In the genomic region with DNA sequence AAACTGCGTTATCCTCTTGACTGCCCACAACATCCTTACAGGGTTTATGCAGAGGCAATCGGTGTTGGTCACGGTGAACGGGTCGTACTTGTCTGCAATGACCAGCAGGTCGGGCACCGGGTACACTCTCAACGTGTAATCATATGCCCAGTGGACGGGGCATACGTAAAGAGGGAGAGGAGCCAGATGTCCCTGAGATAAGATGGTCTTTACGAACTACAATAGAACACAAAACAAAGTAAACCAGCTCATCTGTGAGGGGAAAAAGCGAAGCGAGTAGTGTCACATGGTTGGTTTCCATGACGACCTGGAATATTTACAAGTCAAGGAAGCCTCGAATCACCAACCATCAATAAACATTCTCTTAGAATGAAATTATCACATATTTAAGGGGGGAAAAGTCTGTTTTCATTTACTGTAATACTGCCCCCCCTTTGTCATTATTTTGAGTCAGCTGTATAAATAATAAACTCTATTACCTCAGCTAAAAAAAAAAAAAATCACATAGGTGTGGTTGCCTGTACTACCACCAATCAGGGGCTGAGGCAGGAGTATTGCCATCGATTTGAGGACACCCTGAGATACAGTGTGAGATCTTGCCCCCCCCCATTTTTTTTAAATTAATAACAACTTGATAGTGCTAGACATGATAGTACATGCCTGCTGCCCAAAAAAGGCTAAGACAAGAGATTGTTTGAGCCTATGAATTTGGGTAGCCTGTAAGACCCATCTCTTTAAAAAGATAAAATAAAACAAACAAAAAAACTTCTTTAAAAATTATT, we compare ENCODE assay signal across 9 mouse cellular contexts. TPM values are rescaled to one million over a fixed set of nuclear protein-coding genes. Genes with fewer than 3 reads are reported as not detected.
DNase-seq lines count a peak whose midpoint lies in the region; ATAC-seq lines count a peak whose summit lies in the region.
"Had no signal": no experiment of that assay in that cellular context is flagged by ENCODE, and none has a peak within 500 bp of the region (broad histone marks: within the 10 kb centered on the region; RNA-seq: fewer than 3 reads in every experiment).

A gene (minus strand): TSS at position 216 of the 782 bp plus-strand sequence.

- H3K4me3 ChIP-seq in lung, embryonic 16.5 days (ENCODE audit: low read length) = no peak within 1 kb of the TSS
- no peak within 1 kb of the TSS for H3K4me3 ChIP-seq in embryonic facial prominence, embryonic 12.5 days
- H3K4me3 ChIP-seq in limb, embryonic 10.5 days = no peak within 1 kb of the TSS

- H3K27ac ChIP-seq in lung, embryonic 16.5 days (ENCODE audit: low read length) = no peak within 1 kb of the TSS
- H3K27ac ChIP-seq in embryonic facial prominence, embryonic 12.5 days = no peak within 1 kb of the TSS
- H3K27ac ChIP-seq in limb, embryonic 10.5 days = no peak within 1 kb of the TSS

- H3K36me3 ChIP-seq in lung, embryonic 16.5 days (ENCODE audit: control insufficient read depth, insufficient read depth, low read length) = peaks cover 21% of the 10 kb centered on the region
- peaks cover 40% of the 10 kb centered on the region for H3K36me3 ChIP-seq in embryonic facial prominence, embryonic 12.5 days
- peaks cover 84% of the 10 kb centered on the region for H3K36me3 ChIP-seq in limb, embryonic 10.5 days
- no peaks in the 10 kb centered on the region; the same call in 1 of the 2 replicates for H3K36me3 ChIP-seq in splenic B cell, adult 2 months (ENCODE audit: control insufficient read depth, insufficient read depth, low read length, poor library complexity, severe bottlenecking)

- no peak within 1 kb of the TSS for H3K9ac ChIP-seq in lung, embryonic 16.5 days (ENCODE audit: low read length)
- no peak within 1 kb of the TSS for H3K9ac ChIP-seq in embryonic facial prominence, embryonic 12.5 days

- peaks cover 3% of the 10 kb centered on the region; the same call in 1 of the 2 replicates for H3K4me1 ChIP-seq in lung, embryonic 16.5 days (replicated peaks; ENCODE audit: control insufficient read depth, insufficient read depth, low read length)
- H3K4me1 ChIP-seq in embryonic facial prominence, embryonic 12.5 days = peaks cover under 1% of the 10 kb centered on the region; the same call in 1 of the 2 replicates
- H3K4me1 ChIP-seq in limb, embryonic 10.5 days = no peaks in the 10 kb centered on the region

- no peak for ATAC-seq in lung, embryonic 16.5 days (ENCODE audit: low read depth)
- ATAC-seq in embryonic facial prominence, embryonic 12.5 days (ENCODE audit: insufficient number of reproducible peaks, insufficient read depth, low FRiP score, low TSS enrichment) = no peak
- ATAC-seq in inflammation-experienced regulatory T-cells, adult 6 months = no peak

- no peak within 1 kb of the TSS for H3K4me2 ChIP-seq in lung, embryonic 16.5 days (ENCODE audit: low read depth, low read length)
- no peak within 1 kb of the TSS for H3K4me2 ChIP-seq in embryonic facial prominence, embryonic 12.5 days (replicated peaks)

- no peak for DNase-seq in lung, postnatal 10 days
- no peak for DNase-seq in limb, embryonic 10.5 days (ENCODE audit: low spot score)
- DNase-seq in splenic B cell, adult 2 months (ENCODE audit: low read depth, low spot score) = peak; percentile 56
- DNase-seq in urinary bladder, adult 2 months (ENCODE audit: low spot score) = no peak
- no peak for DNase-seq in spleen, postnatal 14 days (ENCODE audit: low spot score in 2 of 2)

- H3K9me3 ChIP-seq in lung, embryonic 16.5 days (ENCODE audit: control insufficient read depth, low read length) = no peaks in the 10 kb centered on the region
- no peaks in the 10 kb centered on the region for H3K9me3 ChIP-seq in embryonic facial prominence, embryonic 12.5 days
- H3K9me3 ChIP-seq in limb, embryonic 10.5 days (replicated peaks) = no peaks in the 10 kb centered on the region

- 78% methylated on average over 16 of the region's 16 CpGs for whole genome bisulfite sequencing in lung, embryonic 16.5 days
- 90% methylated on average over 16 of the region's 16 CpGs for WGBS in embryonic facial prominence, embryonic 12.5 days
- 91% methylated on average over 16 of the region's 16 CpGs for WGBS in limb, embryonic 10.5 days

- H3K27me3 ChIP-seq in lung, embryonic 16.5 days (ENCODE audit: control insufficient read depth, insufficient read depth, low read depth, low read length) = no peaks in the 10 kb centered on the region
- H3K27me3 ChIP-seq in embryonic facial prominence, embryonic 12.5 days = no peaks in the 10 kb centered on the region
- H3K27me3 ChIP-seq in limb, embryonic 10.5 days (ENCODE audit: low read depth, poor library complexity, severe bottlenecking) = no peaks in the 10 kb centered on the region
- no peaks in the 10 kb centered on the region for H3K27me3 ChIP-seq in splenic B cell, adult 2 months (ENCODE audit: control insufficient read depth, insufficient read depth, low read length, poor library complexity, severe bottlenecking)

RNA-seq across cellular contexts. Expression of the gene that starts here (rescaled TPM):
- polyA plus RNA-seq in lung, embryonic 16.5 days (2015; fragmentation: Nextera tagmentation; extraction: Ambion mirVana) = 25.8 and 27.2 TPM in 2 replicates
- polyA plus RNA-seq in embryonic facial prominence, embryonic 12.5 days (2016; fragmentation: Nextera tagmentation; extraction: Ambion mirVana) = 29.7 and 37.8 TPM in 2 replicates
- polyA plus RNA-seq in limb, embryonic 10.5 days (2016; fragmentation: Nextera tagmentation; extraction: Ambion mirVana) = 53.5 and 55.2 TPM in 2 replicates
- 3.6 and 4.1 TPM in 2 replicates for polyA plus RNA-seq in urinary bladder, adult 2 months (2012; rRNA removed)
- 10 to 100 TPM in 1 of 3 experiments, 1 to 10 TPM in 2; 7.9 to 15.2 (median 9.6) TPM for polyA plus RNA-seq in inflammation-experienced regulatory T-cells, adult 6 months (2017; shearing (Covaris generic))
- polyA plus RNA-seq: small intestine, adult 2 months had no signal
